Mouse (Mus musculus): ENCODE measurements around the gene Sec1.
A peak's percentile ranks its signal among the peaks of the same experiment; 100 is the strongest.

The Sec1 gene

GRCm38 (mm10) chr7:45717918-45718297, 23.7 kb upstream of the Sec1 start, which contains the start of gene Sphk2:
Gene Sphk2, minus strand, starts transcription at chr7:45718002.
- DNase-seq (ENCODE audit: low spot score): peak; percentile 98

- DNase-seq (ENCODE audit: low spot score): no peak
Observed at GRCm38 (mm10) chr7:45716952-45717917, 23.0 kb upstream of the Sec1 start.

GRCm38 (mm10) chr7:45716460-45716857, 22.3 kb upstream of the Sec1 start:
- no peak for DNase-seq (ENCODE audit: low spot score)

GRCm38 (mm10) chr7:45715741-45716459, 21.7 kb upstream of the Sec1 start:
- no peak for DNase-seq (ENCODE audit: low spot score)

- peak; percentile 98 for DNase-seq (ENCODE audit: low spot score)
Observed at GRCm38 (mm10) chr7:45715090-45715708, 21.0 kb upstream of the Sec1 start, which contains the start of gene Rpl18. Gene Rpl18, plus strand, starts transcription at chr7:45715457.

GRCm38 (mm10) chr7:45714630-45715089, 20.5 kb upstream of the Sec1 start:
- DNase-seq (ENCODE audit: low spot score): no peak

GRCm38 (mm10) chr7:45713881-45714520, 19.8 kb upstream of the Sec1 start:
- no peak for DNase-seq (ENCODE audit: low spot score)

GRCm38 (mm10) chr7:45713396-45713795, 19.2 kb upstream of the Sec1 start:
- DNase-seq (ENCODE audit: low spot score): no peak

GRCm38 (mm10) chr7:45712022-45712757, 18.0 kb upstream of the Sec1 start:
- DNase-seq (ENCODE audit: low spot score): no peak

GRCm38 (mm10) chr7:45711316-45712021, 17.3 kb upstream of the Sec1 start:
- no peak for DNase-seq (ENCODE audit: low spot score)

- no peak for DNase-seq (ENCODE audit: low spot score)
Observed at GRCm38 (mm10) chr7:45710477-45711191, 16.4 kb upstream of the Sec1 start.

- DNase-seq (ENCODE audit: low spot score): no peak
Observed at GRCm38 (mm10) chr7:45709677-45710355, 15.6 kb upstream of the Sec1 start.

GRCm38 (mm10) chr7:45709036-45709435, 14.8 kb upstream of the Sec1 start:
- no peak for DNase-seq (ENCODE audit: low spot score)

GRCm38 (mm10) chr7:45708221-45708761, 14.1 kb upstream of the Sec1 start:
- DNase-seq (ENCODE audit: low spot score): no peak

GRCm38 (mm10) chr7:45707375-45707967, 13.3 kb upstream of the Sec1 start:
- DNase-seq (ENCODE audit: low spot score): peak; percentile 94

GRCm38 (mm10) chr7:45706721-45707241, 12.6 kb upstream of the Sec1 start:
- DNase-seq (ENCODE audit: low spot score): peak; percentile 87

GRCm38 (mm10) chr7:45705873-45706281, 11.7 kb upstream of the Sec1 start:
- DNase-seq (ENCODE audit: low spot score): no peak

- peak; percentile 32 for DNase-seq (ENCODE audit: low spot score)
Observed at GRCm38 (mm10) chr7:45705443-45705864, 11.3 kb upstream of the Sec1 start.
